Mouse (Mus musculus): ENCODE results near the gene Ksr1. TPM values are rescaled to one million over a fixed set of nuclear protein-coding genes. Genes with fewer than 3 reads are reported as not detected.

The Ksr1 gene
- polyA plus RNA-seq, 1 experiment from 2014 or later, result 3.2 TPM

GRCm38 (mm10) chr11:79107934-79108333 lies 38.3 kb downstream of the Ksr1 start:
- Histone ChIP-seq H3K36me3 (ENCODE audit: control insufficient read depth, insufficient read depth, low read length) (no peaks in the 10 kb centered on the region), H3K9me3 (replicated peaks; ENCODE audit: control insufficient read depth, low read length) (no peaks in the 10 kb centered on the region), H3K4me3 (replicated peaks; ENCODE audit: low read length) (no peak overlapping the region), H3K4me2 (ENCODE audit: low read depth, low read length) (no peak overlapping the region), H3K4me1 (ENCODE audit: control insufficient read depth, insufficient read depth, low read length) (peaks cover 37% of the 10 kb centered on the region), H3K27me3 (ENCODE audit: control insufficient read depth, insufficient read depth, low read length) (no peaks in the 10 kb centered on the region), H3K9ac (ENCODE audit: low read length) (no peak overlapping the region), H3K27ac (ENCODE audit: low read length) (no peak overlapping the region)
- ATAC-seq (ENCODE audit: insufficient read depth, low FRiP score), result no peak
- WGBS, result 85% methylated on average over 11 of the region's 11 CpGs

- ATAC-seq (ENCODE audit: insufficient read depth, low FRiP score), result peak; percentile 34; the same call in 1 of the 2 replicates
- H3K27ac ChIP-seq (ENCODE audit: low read length), result no peak overlapping the region
- no peak overlapping the region for H3K4me2 ChIP-seq (ENCODE audit: low read depth, low read length)
- no peak overlapping the region for H3K4me3 ChIP-seq (replicated peaks; ENCODE audit: low read length)
- H3K36me3 ChIP-seq (ENCODE audit: control insufficient read depth, insufficient read depth, low read length), result no peaks in the 10 kb centered on the region
- H3K4me1 ChIP-seq (ENCODE audit: control insufficient read depth, insufficient read depth, low read length), result peaks cover 27% of the 10 kb centered on the region
- H3K9ac ChIP-seq (ENCODE audit: low read length), result no peak overlapping the region
- H3K9me3 ChIP-seq (replicated peaks; ENCODE audit: control insufficient read depth, low read length), result no peaks in the 10 kb centered on the region
- H3K27me3 ChIP-seq (ENCODE audit: control insufficient read depth, insufficient read depth, low read length), result no peaks in the 10 kb centered on the region
- 65% methylated on average over 6 of the region's 6 CpGs for WGBS
Observed at GRCm38 (mm10) chr11:79104998-79105397, 41.2 kb downstream of the Ksr1 start.

GRCm38 (mm10) chr11:79104538-79104937 lies 41.7 kb downstream of the Ksr1 start:
- Histone ChIP-seq H3K4me1 (ENCODE audit: control insufficient read depth, insufficient read depth, low read length) (peaks cover 28% of the 10 kb centered on the region), H3K9me3 (replicated peaks; ENCODE audit: control insufficient read depth, low read length) (no peaks in the 10 kb centered on the region), H3K4me3 (replicated peaks; ENCODE audit: low read length) (no peak overlapping the region), H3K27me3 (ENCODE audit: control insufficient read depth, insufficient read depth, low read length) (no peaks in the 10 kb centered on the region), H3K27ac (ENCODE audit: low read length) (no peak overlapping the region), H3K9ac (ENCODE audit: low read length) (no peak overlapping the region), H3K4me2 (ENCODE audit: low read depth, low read length) (no peak overlapping the region), H3K36me3 (ENCODE audit: control insufficient read depth, insufficient read depth, low read length) (no peaks in the 10 kb centered on the region)
- ATAC-seq (ENCODE audit: insufficient read depth, low FRiP score), result no peak
- 62% methylated on average over 6 of the region's 6 CpGs for WGBS

- ATAC-seq (ENCODE audit: insufficient read depth, low FRiP score), result no peak
- Histone ChIP-seq H3K4me1 (ENCODE audit: control insufficient read depth, insufficient read depth, low read length) (peaks cover 32% of the 10 kb centered on the region), H3K27me3 (ENCODE audit: control insufficient read depth, insufficient read depth, low read length) (no peaks in the 10 kb centered on the region), H3K9me3 (replicated peaks; ENCODE audit: control insufficient read depth, low read length) (no peaks in the 10 kb centered on the region), H3K27ac (ENCODE audit: low read length) (no peak overlapping the region), H3K4me2 (ENCODE audit: low read depth, low read length) (no peak overlapping the region), H3K36me3 (ENCODE audit: control insufficient read depth, insufficient read depth, low read length) (no peaks in the 10 kb centered on the region), H3K9ac (ENCODE audit: low read length) (no peak overlapping the region), H3K4me3 (replicated peaks; ENCODE audit: low read length) (no peak overlapping the region)
- WGBS, result 81% methylated on average over 11 of the region's 11 CpGs
Observed at GRCm38 (mm10) chr11:79104096-79104495, 42.1 kb downstream of the Ksr1 start.

GRCm38 (mm10) chr11:79103461-79103869 lies 42.7 kb downstream of the Ksr1 start:
- Histone ChIP-seq H3K27ac (ENCODE audit: low read length) (peak overlapping the region; percentile 7; the same call in 1 of the 2 replicates), H3K9me3 (replicated peaks; ENCODE audit: control insufficient read depth, low read length) (no peaks in the 10 kb centered on the region), H3K9ac (ENCODE audit: low read length) (peak overlapping the region; percentile 48; the same call in 1 of the 2 replicates), H3K4me1 (ENCODE audit: control insufficient read depth, insufficient read depth, low read length) (peaks cover 37% of the 10 kb centered on the region), H3K4me2 (ENCODE audit: low read depth, low read length) (peak overlapping the region; percentile 32), H3K4me3 (replicated peaks; ENCODE audit: low read length) (no peak overlapping the region), H3K27me3 (ENCODE audit: control insufficient read depth, insufficient read depth, low read length) (no peaks in the 10 kb centered on the region), H3K36me3 (ENCODE audit: control insufficient read depth, insufficient read depth, low read length) (no peaks in the 10 kb centered on the region)
- ATAC-seq (ENCODE audit: insufficient read depth, low FRiP score), result peak; percentile 64; the same call in 1 of the 2 replicates
- WGBS, result 22% methylated on average over 5 of the region's 5 CpGs

- H3K27ac ChIP-seq (ENCODE audit: low read length), result no peak overlapping the region; the same call in 1 of the 2 replicates
- ATAC-seq (ENCODE audit: insufficient read depth, low FRiP score), result no peak
- H3K36me3 ChIP-seq (ENCODE audit: control insufficient read depth, insufficient read depth, low read length), result no peaks in the 10 kb centered on the region
Observed at GRCm38 (mm10) chr11:79102280-79102679, 43.9 kb downstream of the Ksr1 start.

GRCm38 (mm10) chr11:79101568-79101967 lies 44.6 kb downstream of the Ksr1 start:
- WGBS, result 90% methylated on average over 6 of the region's 6 CpGs
- no peak overlapping the region for H3K9ac ChIP-seq (ENCODE audit: low read length)
- ATAC-seq (ENCODE audit: insufficient read depth, low FRiP score), result no peak
- no peak overlapping the region for H3K4me3 ChIP-seq (replicated peaks; ENCODE audit: low read length)
- H3K27me3 ChIP-seq (ENCODE audit: control insufficient read depth, insufficient read depth, low read length), result no peaks in the 10 kb centered on the region
- H3K27ac ChIP-seq (ENCODE audit: low read length), result no peak overlapping the region
- H3K9me3 ChIP-seq (replicated peaks; ENCODE audit: control insufficient read depth, low read length), result no peaks in the 10 kb centered on the region
- H3K4me1 ChIP-seq (ENCODE audit: control insufficient read depth, insufficient read depth, low read length), result peaks cover 42% of the 10 kb centered on the region
- H3K4me2 ChIP-seq (ENCODE audit: low read depth, low read length), result no peak overlapping the region
- no peaks in the 10 kb centered on the region for H3K36me3 ChIP-seq (ENCODE audit: control insufficient read depth, insufficient read depth, low read length)

More at GRCm38 (mm10) chr11:79102280-79102679, 43.9 kb downstream of the Ksr1 start:
- Histone ChIP-seq H3K4me1 (ENCODE audit: control insufficient read depth, insufficient read depth, low read length) (peaks cover 37% of the 10 kb centered on the region), H3K9ac (ENCODE audit: low read length) (no peak overlapping the region), H3K4me3 (replicated peaks; ENCODE audit: low read length) (no peak overlapping the region), H3K27me3 (ENCODE audit: control insufficient read depth, insufficient read depth, low read length) (no peaks in the 10 kb centered on the region), H3K4me2 (ENCODE audit: low read depth, low read length) (no peak overlapping the region), H3K9me3 (replicated peaks; ENCODE audit: control insufficient read depth, low read length) (no peaks in the 10 kb centered on the region)
- WGBS, result 65% methylated on average over 4 of the region's 4 CpGs

- no peaks in the 10 kb centered on the region for H3K36me3 ChIP-seq (ENCODE audit: control insufficient read depth, insufficient read depth, low read length)
- no peak overlapping the region for H3K4me2 ChIP-seq (ENCODE audit: low read depth, low read length)
- H3K4me1 ChIP-seq (ENCODE audit: control insufficient read depth, insufficient read depth, low read length), result peaks cover 52% of the 10 kb centered on the region
- H3K9me3 ChIP-seq (replicated peaks; ENCODE audit: control insufficient read depth, low read length), result no peaks in the 10 kb centered on the region
- no peak overlapping the region for H3K4me3 ChIP-seq (replicated peaks; ENCODE audit: low read length)
- ATAC-seq (ENCODE audit: insufficient read depth, low FRiP score), result no peak
- no peak overlapping the region for H3K27ac ChIP-seq (ENCODE audit: low read length)
- no peak overlapping the region for H3K9ac ChIP-seq (ENCODE audit: low read length)
- 60% methylated on average over 8 of the region's 8 CpGs for WGBS
- no peaks in the 10 kb centered on the region for H3K27me3 ChIP-seq (ENCODE audit: control insufficient read depth, insufficient read depth, low read length)
Observed at GRCm38 (mm10) chr11:79099032-79099431, 47.2 kb downstream of the Ksr1 start.

- peaks cover 48% of the 10 kb centered on the region for H3K4me1 ChIP-seq (ENCODE audit: control insufficient read depth, insufficient read depth, low read length)
- no peak for ATAC-seq (ENCODE audit: insufficient read depth, low FRiP score)
- H3K27me3 ChIP-seq (ENCODE audit: control insufficient read depth, insufficient read depth, low read length), result no peaks in the 10 kb centered on the region
- no peak overlapping the region for H3K4me3 ChIP-seq (replicated peaks; ENCODE audit: low read length)
- no peak overlapping the region for H3K4me2 ChIP-seq (ENCODE audit: low read depth, low read length)
- no peaks in the 10 kb centered on the region for H3K9me3 ChIP-seq (replicated peaks; ENCODE audit: control insufficient read depth, low read length)
- no peak overlapping the region for H3K27ac ChIP-seq (ENCODE audit: low read length)
- H3K9ac ChIP-seq (ENCODE audit: low read length), result no peak overlapping the region
- WGBS, result 84% methylated on average over 7 of the region's 7 CpGs
- no peaks in the 10 kb centered on the region for H3K36me3 ChIP-seq (ENCODE audit: control insufficient read depth, insufficient read depth, low read length)
Observed at GRCm38 (mm10) chr11:79097736-79098135, 48.5 kb downstream of the Ksr1 start.

All from stomach, embryonic 16.5 days (tissue).